In genomic region chr9:122450524-122450923, GRCm38 (mm10) we compare ENCODE assay signal across 18 mouse cellular contexts.
DNase-seq lines count a peak whose midpoint lies in the region.
"Had no signal": no experiment of that assay in that cellular context is flagged by ENCODE, and none has a peak within 500 bp of the region (broad histone marks: within the 10 kb centered on the region; RNA-seq: fewer than 3 reads in every experiment).

No protein-coding gene starts in this region.

- peak; percentile 23 to 28 for DNase-seq in frontal cortex, postnatal 36 days (ENCODE audit: low spot score in 2 of 2)
- DNase-seq in frontal cortex, postnatal 14 days (ENCODE audit: low spot score in 2 of 2): no peak
- DNase-seq in right cerebral cortex, adult 18-20 months: peak; percentile 30
- no peak for DNase-seq in right cerebral cortex, postnatal 14 days
- DNase-seq in MN1 (ENCODE audit: low spot score): peak; percentile 36
- DNase-seq in brain, adult 2 months (ENCODE audit: low read depth, low spot score): peak; percentile 59
- DNase-seq in gastrocnemius, postnatal 36 days: no peak
- no peak for DNase-seq in urinary bladder, postnatal 36 days (ENCODE audit: low spot score in 2 of 2)
- DNase-seq: adrenal gland, adult 8-10 months; adrenal gland, postnatal 14 days; adrenal gland, postnatal 36 days; cerebellum, adult 11 months; cerebellum, adult 18-20 months; cerebellum, adult 8-10 months; cerebellum, adult 9-11 months; cerebellum, postnatal 14 days; cerebellum, postnatal 36 days; embryo, embryonic 11 days had no signal

- intact Hi-C loops in gastrocnemius, postnatal 36 days (cut with DNase I): no loop called here

Comparison
In these comparisons a context has a peak if more than half of its experiments do, and no peak if none do; other contexts are left out.
1. DNase-seq: peak in frontal cortex, postnatal 36 days (2 of 2), right cerebral cortex, adult 18-20 months (single experiment), MN1 (single experiment) and brain, adult 2 months (single experiment); none in frontal cortex, postnatal 14 days (0 of 2), right cerebral cortex, postnatal 14 days (single experiment), gastrocnemius, postnatal 36 days (0 of 2) and urinary bladder, postnatal 36 days (0 of 2).